Mouse (Mus musculus): ENCODE data around the gene Rab17. TPM values are rescaled to one million over a fixed set of nuclear protein-coding genes. Genes with fewer than 3 reads are reported as not detected.
A peak's percentile ranks its signal among the peaks of the same experiment; 100 is the strongest.

Rab17 gene
- polyA plus RNA-seq (2016; fragmentation: Nextera tagmentation; extraction: Ambion mirVana) = not detected in 2 replicates

- Histone ChIP-seq H3K4me2 (replicated peaks) (no peak within 1 kb of the TSS), H3K36me3 (no peaks in the 10 kb centered on the region), H3K9me3 (no peaks in the 10 kb centered on the region), H3K27ac (no peak within 1 kb of the TSS), H3K9ac (no peak within 1 kb of the TSS), H3K4me3 (no peak within 1 kb of the TSS), H3K4me1 (peaks cover 22% of the 10 kb centered on the region), H3K27me3 (replicated peaks) (no peaks in the 10 kb centered on the region)
- no peak for ATAC-seq (ENCODE audit: low FRiP score, low read depth)
- WGBS = 41% methylated on average over 9 of the region's 9 CpGs
Measured at GRCm38 (mm10) chr1:90969347-90969784, at the start of gene Rab17. Rab17 (minus strand) TSS chr1:90969661.

- WGBS = 19% methylated on average over 20 of the region's 20 CpGs
- H3K4me1 ChIP-seq = peaks cover 17% of the 10 kb centered on the region
- H3K4me2 ChIP-seq (replicated peaks) = peak overlapping the region; percentile 32
- no peaks in the 10 kb centered on the region for H3K27me3 ChIP-seq (replicated peaks)
- no peak for ATAC-seq (ENCODE audit: low FRiP score, low read depth)
- H3K36me3 ChIP-seq = no peaks in the 10 kb centered on the region
- H3K9me3 ChIP-seq = no peaks in the 10 kb centered on the region
- no peak overlapping the region for H3K4me3 ChIP-seq
- H3K27ac ChIP-seq = no peak overlapping the region
- 0 out of 2 replicates have a peak overlapping the region, but pooled peaks have one; percentile 8 for H3K9ac ChIP-seq
Measured at GRCm38 (mm10) chr1:91017111-91017758, 47.8 kb upstream of the Rab17 start.

DNA sequence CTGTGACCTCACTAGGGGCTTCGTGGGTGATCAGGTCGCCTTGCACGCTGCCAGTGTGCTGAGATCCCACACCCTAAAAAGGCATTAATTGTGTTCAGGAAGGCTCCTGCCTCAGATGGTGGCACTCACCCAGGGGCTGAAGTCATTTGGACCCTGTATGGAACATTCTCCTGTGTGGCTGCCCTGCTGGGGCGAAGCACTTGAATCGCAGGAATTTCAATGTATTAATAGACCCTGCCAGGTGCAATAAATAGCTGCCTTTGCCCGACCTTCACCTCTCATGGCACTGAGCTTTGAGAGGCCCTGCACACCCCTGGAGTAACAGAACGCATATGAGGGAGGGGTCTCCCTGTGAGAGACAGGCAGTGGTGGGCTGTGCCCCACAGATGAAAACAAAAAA, 46.1 kb upstream of the Rab17 start:
- Histone ChIP-seq H3K27ac (no peak overlapping the region), H3K4me2 (replicated peaks) (no peak overlapping the region), H3K27me3 (replicated peaks) (no peaks in the 10 kb centered on the region), H3K4me3 (no peak overlapping the region), H3K4me1 (peaks cover 24% of the 10 kb centered on the region), H3K9ac (no peak overlapping the region), H3K36me3 (no peaks in the 10 kb centered on the region), H3K9me3 (no peaks in the 10 kb centered on the region)
- 68% methylated on average over 7 of the region's 7 CpGs for WGBS
- ATAC-seq (ENCODE audit: low FRiP score, low read depth) = no peak

DNA sequence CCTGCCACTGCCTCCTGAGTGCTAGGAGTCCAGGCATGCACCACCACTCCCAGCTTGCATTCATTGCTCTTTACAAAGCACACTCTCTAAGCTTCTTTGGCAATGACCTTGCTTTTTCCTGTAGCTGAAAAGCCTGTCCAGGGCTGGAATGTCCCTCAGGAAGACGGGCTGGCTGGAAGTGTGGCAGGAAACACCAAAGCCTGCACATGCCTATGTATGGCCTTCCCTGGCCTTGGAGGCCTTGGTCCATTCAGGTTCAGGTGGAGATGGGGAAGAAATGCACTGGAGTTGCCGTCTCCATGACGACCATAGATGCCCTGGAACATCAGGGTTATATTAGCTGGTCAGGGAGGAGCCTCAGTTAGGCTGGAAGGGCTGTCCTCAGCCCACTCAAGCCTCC, 44.3 kb upstream of the Rab17 start:
- ATAC-seq (ENCODE audit: low FRiP score, low read depth) = no peak
- no peak overlapping the region for H3K4me3 ChIP-seq

DNA sequence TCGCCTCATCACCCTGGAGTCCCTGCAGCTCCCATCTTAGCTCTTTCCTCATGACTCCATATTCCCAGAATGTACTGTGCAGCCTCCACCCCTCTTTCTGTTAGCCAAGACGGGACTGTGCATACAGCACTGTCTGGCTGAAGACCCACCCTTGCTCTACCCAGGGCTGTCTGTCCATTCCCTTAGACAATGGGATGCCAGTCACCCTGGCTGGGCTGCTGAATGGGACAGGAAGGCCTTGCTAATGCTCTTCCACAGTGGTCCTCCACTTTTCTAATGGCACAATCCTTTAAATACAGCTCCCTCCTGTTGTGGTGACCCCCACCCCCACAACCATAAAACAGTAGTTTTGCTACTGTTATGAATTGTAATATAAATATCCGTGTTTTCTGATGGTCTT, 41.9 kb upstream of the Rab17 start:
- no peak overlapping the region for H3K9ac ChIP-seq
- H3K27ac ChIP-seq = no peak overlapping the region
- H3K36me3 ChIP-seq = no peaks in the 10 kb centered on the region
- H3K4me1 ChIP-seq = peaks cover 15% of the 10 kb centered on the region
- WGBS = 85% methylated on average over 3 of the region's 3 CpGs
- H3K9me3 ChIP-seq = no peaks in the 10 kb centered on the region
- H3K27me3 ChIP-seq (replicated peaks) = no peaks in the 10 kb centered on the region
- no peak overlapping the region for H3K4me2 ChIP-seq (replicated peaks)
- no peak for ATAC-seq (ENCODE audit: low FRiP score, low read depth)
- no peak overlapping the region for H3K4me3 ChIP-seq

More for the DNA sequence above, 44.3 kb upstream of the Rab17 start:
- Histone ChIP-seq H3K36me3 (no peaks in the 10 kb centered on the region), H3K27ac (no peak overlapping the region), H3K4me1 (peaks cover 24% of the 10 kb centered on the region), H3K27me3 (replicated peaks) (no peaks in the 10 kb centered on the region), H3K9ac (no peak overlapping the region), H3K9me3 (no peaks in the 10 kb centered on the region), H3K4me2 (replicated peaks) (no peak overlapping the region)
- WGBS = 83% methylated on average over 3 of the region's 3 CpGs

DNA sequence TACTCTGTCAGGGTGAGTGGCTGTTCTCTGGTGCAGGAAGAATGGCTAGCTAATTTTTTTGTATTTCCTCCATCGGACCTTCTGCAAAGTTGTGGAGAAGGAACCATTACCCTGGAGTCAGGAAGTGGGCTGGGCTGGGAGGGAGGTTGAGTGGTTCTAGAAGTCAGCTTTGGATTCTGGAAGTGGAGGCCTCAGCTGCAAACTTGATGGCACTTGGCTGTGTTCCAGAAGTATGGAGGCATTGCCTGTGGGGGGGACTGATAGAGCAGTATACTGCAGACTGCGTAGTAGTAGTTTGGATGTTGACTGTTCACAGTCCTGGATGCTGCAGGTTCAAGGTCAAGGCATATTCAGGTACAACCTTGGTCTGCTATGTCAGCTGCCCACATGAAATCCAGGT, 41.3 kb upstream of the Rab17 start:
- H3K4me2 ChIP-seq (replicated peaks) = no peak overlapping the region
- ATAC-seq (ENCODE audit: low FRiP score, low read depth) = no peak
- no peaks in the 10 kb centered on the region for H3K27me3 ChIP-seq (replicated peaks)
- 92% methylated on average over 2 of the region's 2 CpGs for WGBS
- no peak overlapping the region for H3K27ac ChIP-seq
- H3K36me3 ChIP-seq = no peaks in the 10 kb centered on the region
- H3K4me1 ChIP-seq = peaks cover 15% of the 10 kb centered on the region
- H3K9me3 ChIP-seq = no peaks in the 10 kb centered on the region
- H3K4me3 ChIP-seq = no peak overlapping the region
- H3K9ac ChIP-seq = no peak overlapping the region

- H3K27ac ChIP-seq = no peak overlapping the region
- H3K9me3 ChIP-seq = no peaks in the 10 kb centered on the region
- WGBS = 86% methylated on average over 7 of the region's 7 CpGs
- no peak overlapping the region for H3K4me3 ChIP-seq
- H3K9ac ChIP-seq = no peak overlapping the region
- H3K27me3 ChIP-seq (replicated peaks) = no peaks in the 10 kb centered on the region
- peaks cover 15% of the 10 kb centered on the region for H3K4me1 ChIP-seq
- ATAC-seq (ENCODE audit: low FRiP score, low read depth) = no peak
- H3K36me3 ChIP-seq = no peaks in the 10 kb centered on the region
- no peak overlapping the region for H3K4me2 ChIP-seq (replicated peaks)
Measured at GRCm38 (mm10) chr1:91010216-91010615, 40.8 kb upstream of the Rab17 start.

DNA sequence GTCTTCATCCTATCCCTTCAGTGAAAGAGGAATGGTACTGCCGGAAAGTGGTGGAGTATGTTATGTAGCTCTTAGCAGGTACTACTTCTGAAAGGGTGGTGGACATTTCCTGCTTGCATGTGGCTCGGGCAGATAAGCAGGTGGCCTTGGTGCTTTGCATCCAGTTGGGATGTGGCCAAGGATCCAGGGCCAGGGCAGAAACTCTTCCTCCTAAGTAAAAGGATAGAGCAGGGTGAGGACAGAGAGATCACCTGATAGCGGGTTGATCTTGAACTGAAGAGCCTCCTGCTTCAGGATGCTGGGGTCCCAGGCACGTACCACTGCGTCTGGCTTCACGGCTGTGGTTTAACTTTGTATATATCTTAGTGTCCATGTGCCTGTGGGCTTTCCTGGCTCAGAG, 39.8 kb upstream of the Rab17 start:
- no peaks in the 10 kb centered on the region for H3K27me3 ChIP-seq (replicated peaks)
- no peak overlapping the region for H3K9ac ChIP-seq
- no peaks in the 10 kb centered on the region for H3K36me3 ChIP-seq
- H3K4me1 ChIP-seq = peaks cover 15% of the 10 kb centered on the region
- H3K4me3 ChIP-seq = no peak overlapping the region
- H3K4me2 ChIP-seq (replicated peaks) = no peak overlapping the region
- no peak for ATAC-seq (ENCODE audit: low FRiP score, low read depth)
- WGBS = 94% methylated on average over 6 of the region's 6 CpGs
- H3K27ac ChIP-seq = no peak overlapping the region
- H3K9me3 ChIP-seq = no peaks in the 10 kb centered on the region

- H3K9ac ChIP-seq = no peak overlapping the region
- no peak overlapping the region for H3K4me3 ChIP-seq
- no peak overlapping the region for H3K4me2 ChIP-seq (replicated peaks)
- H3K4me1 ChIP-seq = peaks cover 14% of the 10 kb centered on the region
- 85% methylated on average over 9 of the region's 9 CpGs for WGBS
- no peak overlapping the region for H3K27ac ChIP-seq
- ATAC-seq (ENCODE audit: low FRiP score, low read depth) = no peak
- H3K27me3 ChIP-seq (replicated peaks) = no peaks in the 10 kb centered on the region
- H3K9me3 ChIP-seq = no peaks in the 10 kb centered on the region
- H3K36me3 ChIP-seq = no peaks in the 10 kb centered on the region
Measured at GRCm38 (mm10) chr1:91008746-91009145, 39.3 kb upstream of the Rab17 start.

- peaks cover 10% of the 10 kb centered on the region for H3K4me1 ChIP-seq
- 93% methylated on average over 14 of the region's 14 CpGs for WGBS
- no peaks in the 10 kb centered on the region for H3K9me3 ChIP-seq
Measured at GRCm38 (mm10) chr1:91008147-91008682, 38.8 kb upstream of the Rab17 start.

GRCm38 (mm10) chr1:91006708-91007107, 37.2 kb upstream of the Rab17 start:
- H3K36me3 ChIP-seq = no peaks in the 10 kb centered on the region
- ATAC-seq (ENCODE audit: low FRiP score, low read depth) = no peak
- no peak overlapping the region for H3K4me2 ChIP-seq (replicated peaks)
- no peaks in the 10 kb centered on the region for H3K27me3 ChIP-seq (replicated peaks)
- no peak overlapping the region for H3K9ac ChIP-seq
- 88% methylated on average over 9 of the region's 9 CpGs for WGBS
- H3K27ac ChIP-seq = no peak overlapping the region
- H3K9me3 ChIP-seq = no peaks in the 10 kb centered on the region
- H3K4me1 ChIP-seq = peaks cover 2% of the 10 kb centered on the region; the same call in 1 of the 2 replicates
- H3K4me3 ChIP-seq = no peak overlapping the region

More at GRCm38 (mm10) chr1:91008147-91008682, 38.8 kb upstream of the Rab17 start:
- H3K27ac ChIP-seq = no peak overlapping the region
- H3K27me3 ChIP-seq (replicated peaks) = no peaks in the 10 kb centered on the region
- no peak for ATAC-seq (ENCODE audit: low FRiP score, low read depth)
- no peak overlapping the region for H3K4me2 ChIP-seq (replicated peaks)
- no peaks in the 10 kb centered on the region for H3K36me3 ChIP-seq
- H3K9ac ChIP-seq = no peak overlapping the region
- H3K4me3 ChIP-seq = no peak overlapping the region

DNA sequence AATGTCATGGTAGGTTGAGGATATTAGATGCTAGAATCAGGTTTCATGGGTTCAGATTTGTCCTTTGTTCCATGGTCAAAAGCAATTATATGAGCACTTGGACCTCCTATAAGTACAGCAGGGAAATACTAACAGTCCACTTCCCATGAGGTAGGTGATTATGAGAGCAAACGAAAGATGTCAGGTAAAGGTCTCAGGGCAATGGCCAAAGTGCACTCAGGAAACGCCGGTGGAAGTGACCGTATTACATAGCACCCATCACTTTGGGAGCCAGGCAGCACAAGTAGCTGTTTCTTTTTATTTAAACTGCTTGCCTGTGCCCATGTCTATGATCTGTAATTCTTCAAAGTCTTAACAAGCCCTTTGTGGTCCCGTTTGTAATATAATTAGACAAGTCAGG, 36.6 kb upstream of the Rab17 start:
- 84% methylated on average over 5 of the region's 5 CpGs for WGBS
- Histone ChIP-seq H3K4me2 (replicated peaks) (no peak overlapping the region), H3K9me3 (no peaks in the 10 kb centered on the region), H3K4me3 (no peak overlapping the region), H3K4me1 (no peaks in the 10 kb centered on the region; the same call in 1 of the 2 replicates), H3K9ac (no peak overlapping the region), H3K36me3 (no peaks in the 10 kb centered on the region), H3K27ac (no peak overlapping the region), H3K27me3 (replicated peaks) (no peaks in the 10 kb centered on the region)
- ATAC-seq (ENCODE audit: low FRiP score, low read depth) = no peak

Data from neural tube, embryonic 12.5 days (tissue).